Mouse (Mus musculus): ENCODE results near the gene Tbl3. TPM values are rescaled to one million over a fixed set of nuclear protein-coding genes. Genes with fewer than 3 reads are reported as not detected.
"Not testable (repeated sequence)": the region's sequence is repeated elsewhere in the genome, so short reads cannot be mapped to it uniquely, and the experiment has no call there.

The Tbl3 gene
- polyA plus RNA-seq, 1 experiment from 2014 or later: 120 TPM

- ATAC-seq (ENCODE audit: insufficient number of reproducible peaks, low FRiP score, low TSS enrichment, low read depth) (no peak), DNase-seq (ENCODE audit: low spot score) (peak; percentile 30)
- Histone ChIP-seq H3K27me3 (ENCODE audit: control insufficient read depth, insufficient read depth, low read length) (no peaks in the 10 kb centered on the region), H3K4me2 (ENCODE audit: low read depth, severe bottlenecking) (peak overlapping the region; percentile 79), H3K36me3 (ENCODE audit: control insufficient read depth, insufficient read depth, low read length) (peaks cover 6% of the 10 kb centered on the region), H3K9ac (ENCODE audit: low read length) (peak overlapping the region; percentile 78), H3K4me1 (ENCODE audit: control insufficient read depth, insufficient read depth, low read length) (peaks cover 9% of the 10 kb centered on the region; the same call in 1 of the 2 replicates), H3K27ac (replicated peaks; ENCODE audit: low read depth, low read length) (peak overlapping the region; percentile 47), H3K9me3 (ENCODE audit: control insufficient read depth, low read length) (no peaks in the 10 kb centered on the region), H3K4me3 (ENCODE audit: low read depth, low read length) (peak overlapping the region; percentile 83)
- 4% methylated on average over 12 of the region's 12 CpGs for WGBS
Observed at GRCm38 (mm10) chr17:24723122-24723880, 15.8 kb upstream of the Tbl3 start.

- WGBS: 31% methylated on average over 13 of the region's 13 CpGs
- Histone ChIP-seq H3K27me3 (ENCODE audit: control insufficient read depth, insufficient read depth, low read length) (no peaks in the 10 kb centered on the region), H3K9ac (ENCODE audit: low read length) (no peak overlapping the region), H3K4me3 (ENCODE audit: low read depth, low read length) (peak overlapping the region; percentile 1; the same call in 1 of the 2 replicates), H3K4me2 (ENCODE audit: low read depth, severe bottlenecking) (no peak overlapping the region), H3K36me3 (ENCODE audit: control insufficient read depth, insufficient read depth, low read length) (peaks cover 8% of the 10 kb centered on the region), H3K27ac (replicated peaks; ENCODE audit: low read depth, low read length) (no peak overlapping the region), H3K9me3 (ENCODE audit: control insufficient read depth, low read length) (no peaks in the 10 kb centered on the region), H3K4me1 (ENCODE audit: control insufficient read depth, insufficient read depth, low read length) (peaks cover 9% of the 10 kb centered on the region; the same call in 1 of the 2 replicates)
- ATAC-seq (ENCODE audit: insufficient number of reproducible peaks, low FRiP score, low TSS enrichment, low read depth) (no peak), DNase-seq (ENCODE audit: low spot score) (no peak)
Observed at GRCm38 (mm10) chr17:24722220-24722924, 14.9 kb upstream of the Tbl3 start.

GRCm38 (mm10) chr17:24721383-24721955 is 14.0 kb upstream of the Tbl3 start:
- WGBS: 63% methylated on average over 7 of the region's 7 CpGs
- Histone ChIP-seq H3K4me3 (ENCODE audit: low read depth, low read length) (peak overlapping the region; percentile 81), H3K36me3 (ENCODE audit: control insufficient read depth, insufficient read depth, low read length) (peaks cover 14% of the 10 kb centered on the region), H3K4me2 (ENCODE audit: low read depth, severe bottlenecking) (peak overlapping the region; percentile 60), H3K9ac (ENCODE audit: low read length) (peak overlapping the region; percentile 43; the same call in 1 of the 2 replicates)
- not testable (repeated sequence) for H3K9me3 ChIP-seq (ENCODE audit: control insufficient read depth, low read length); ATAC-seq (ENCODE audit: insufficient number of reproducible peaks, low FRiP score, low TSS enrichment, low read depth); H3K4me1 ChIP-seq (ENCODE audit: control insufficient read depth, insufficient read depth, low read length); H3K27me3 ChIP-seq (ENCODE audit: control insufficient read depth, insufficient read depth, low read length); H3K27ac ChIP-seq (replicated peaks; ENCODE audit: low read depth, low read length); DNase-seq (ENCODE audit: low spot score)

DNA sequence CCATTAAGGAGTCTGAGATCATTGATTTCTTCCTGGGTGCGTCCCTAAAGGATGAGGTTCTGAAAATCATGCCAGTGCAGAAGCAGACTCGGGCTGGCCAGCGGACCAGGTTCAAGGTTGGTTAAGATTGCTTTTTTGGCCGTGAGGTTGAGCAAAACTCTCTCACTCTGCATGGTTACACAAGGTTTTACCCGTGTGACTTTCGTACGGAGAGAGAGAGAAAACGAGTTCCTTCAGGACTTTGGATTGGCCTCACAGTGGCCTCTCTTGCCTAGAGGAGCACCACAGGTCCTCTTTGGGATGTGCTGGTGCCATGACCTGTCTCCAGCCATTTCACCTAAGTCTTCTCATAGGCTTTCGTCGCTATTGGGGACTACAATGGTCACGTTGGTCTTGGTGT is 13.2 kb upstream of the Tbl3 start:
- not testable (repeated sequence) for H3K27me3 ChIP-seq (ENCODE audit: control insufficient read depth, insufficient read depth, low read length); DNase-seq (ENCODE audit: low spot score); H3K27ac ChIP-seq (replicated peaks; ENCODE audit: low read depth, low read length); H3K9me3 ChIP-seq (ENCODE audit: control insufficient read depth, low read length); ATAC-seq (ENCODE audit: insufficient number of reproducible peaks, low FRiP score, low TSS enrichment, low read depth); H3K4me1 ChIP-seq (ENCODE audit: control insufficient read depth, insufficient read depth, low read length)
- Histone ChIP-seq H3K9ac (ENCODE audit: low read length) (peak overlapping the region; percentile 90), H3K4me3 (ENCODE audit: low read depth, low read length) (peak overlapping the region; percentile 81), H3K4me2 (ENCODE audit: low read depth, severe bottlenecking) (peak overlapping the region; percentile 60), H3K36me3 (ENCODE audit: control insufficient read depth, insufficient read depth, low read length) (peaks cover 14% of the 10 kb centered on the region)
- under 1% methylated on average over 10 of the region's 11 CpGs for WGBS

DNA sequence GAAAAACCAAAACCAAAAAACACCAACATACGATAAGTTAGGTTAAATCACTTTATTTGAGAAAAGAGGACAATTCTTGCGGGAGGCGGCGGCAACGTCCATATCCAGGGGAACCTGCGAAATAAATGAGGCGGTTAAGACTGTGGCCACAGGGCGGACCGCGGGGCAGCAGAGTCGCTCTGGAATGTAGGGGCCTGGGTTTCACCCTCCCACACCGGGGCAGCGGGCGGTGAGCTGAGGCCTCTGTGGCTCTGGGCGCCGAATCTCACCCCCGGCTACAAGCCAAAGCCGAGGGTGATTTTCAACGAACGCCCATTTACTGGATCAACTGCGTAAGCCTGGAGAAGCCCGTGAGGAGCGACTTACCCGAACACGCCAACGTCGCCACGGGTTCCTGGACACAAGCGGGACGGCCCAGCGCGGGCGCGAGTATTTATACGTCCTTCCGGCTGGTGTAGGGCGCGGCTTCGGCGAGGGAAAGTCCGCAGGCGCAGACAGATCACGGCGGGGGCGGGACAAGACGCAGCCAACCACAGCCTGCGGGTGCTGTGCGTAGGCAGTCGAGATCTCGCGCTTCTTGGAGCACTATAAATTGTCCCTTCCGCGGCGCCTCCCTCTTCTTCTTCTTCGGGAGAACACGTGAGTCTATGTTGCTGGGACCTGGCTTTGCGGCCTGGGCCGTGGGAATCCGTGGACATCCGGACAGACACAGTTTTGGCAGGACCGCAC is 12.2 kb upstream of the Tbl3 start:
- H3K9me3 ChIP-seq (ENCODE audit: control insufficient read depth, low read length): no peaks in the 10 kb centered on the region
- peak overlapping the region; percentile 81 for H3K4me3 ChIP-seq (ENCODE audit: low read depth, low read length)
- peak; percentile 99 for DNase-seq (ENCODE audit: low spot score)
- H3K27me3 ChIP-seq (ENCODE audit: control insufficient read depth, insufficient read depth, low read length): no peaks in the 10 kb centered on the region
- WGBS: under 1% methylated on average over 61 of the region's 61 CpGs
- peak overlapping the region; percentile 77 for H3K27ac ChIP-seq (replicated peaks; ENCODE audit: low read depth, low read length)
- H3K4me1 ChIP-seq (ENCODE audit: control insufficient read depth, insufficient read depth, low read length): peaks cover 9% of the 10 kb centered on the region; the same call in 1 of the 2 replicates
- H3K4me2 ChIP-seq (ENCODE audit: low read depth, severe bottlenecking): peak overlapping the region; percentile 60
- peaks cover 14% of the 10 kb centered on the region for H3K36me3 ChIP-seq (ENCODE audit: control insufficient read depth, insufficient read depth, low read length)
- peak overlapping the region; percentile 90 for H3K9ac ChIP-seq (ENCODE audit: low read length)
- peak; percentile 96 for ATAC-seq (ENCODE audit: insufficient number of reproducible peaks, low FRiP score, low TSS enrichment, low read depth)

- H3K4me1 ChIP-seq (ENCODE audit: control insufficient read depth, insufficient read depth, low read length); ATAC-seq (ENCODE audit: insufficient number of reproducible peaks, low FRiP score, low TSS enrichment, low read depth); H3K27me3 ChIP-seq (ENCODE audit: control insufficient read depth, insufficient read depth, low read length); H3K27ac ChIP-seq (replicated peaks; ENCODE audit: low read depth, low read length); H3K9me3 ChIP-seq (ENCODE audit: control insufficient read depth, low read length); DNase-seq (ENCODE audit: low spot score): not testable (repeated sequence)
- whole genome bisulfite sequencing: 61% methylated on average over 5 of the region's 5 CpGs
- Histone ChIP-seq H3K4me3 (ENCODE audit: low read depth, low read length) (peak overlapping the region; percentile 81), H3K36me3 (ENCODE audit: control insufficient read depth, insufficient read depth, low read length) (peaks cover 14% of the 10 kb centered on the region), H3K4me2 (ENCODE audit: low read depth, severe bottlenecking) (peak overlapping the region; percentile 53), H3K9ac (ENCODE audit: low read length) (peak overlapping the region; percentile 90)
Observed at GRCm38 (mm10) chr17:24718938-24719337, 11.5 kb upstream of the Tbl3 start.

DNA sequence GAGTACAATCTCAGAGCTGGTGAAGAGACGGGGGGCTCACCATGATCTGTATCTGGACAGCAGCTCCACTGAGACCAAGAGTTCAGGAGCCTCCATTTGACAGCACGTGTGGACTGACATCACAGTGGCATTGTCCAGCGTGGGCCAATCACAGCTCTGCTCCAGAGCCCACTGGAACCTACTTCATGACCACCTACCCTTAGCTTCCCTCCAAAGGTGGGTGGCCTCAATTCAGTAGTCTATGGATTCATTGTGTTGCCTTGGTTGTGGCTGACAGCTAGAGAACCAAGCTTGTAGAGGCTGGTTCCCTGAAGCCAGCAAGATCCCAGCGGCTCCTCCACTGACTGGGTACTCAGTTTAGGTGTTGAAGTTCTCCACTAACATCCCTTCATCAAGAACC is 10.5 kb upstream of the Tbl3 start, which contains the start of the genes Rnf151 and Rps2:
Gene Rnf151 (minus strand): TSS at position 121 of the 400 bp plus-strand sequence.
Gene Rps2 (plus strand): TSS at position 174 of the 400 bp plus-strand sequence.
- Histone ChIP-seq H3K9me3 (ENCODE audit: control insufficient read depth, low read length) (no peaks in the 10 kb centered on the region), H3K4me2 (ENCODE audit: low read depth, severe bottlenecking) (peak within 1 kb of the TSS; percentile 53), H3K27me3 (ENCODE audit: control insufficient read depth, insufficient read depth, low read length) (no peaks in the 10 kb centered on the region), H3K27ac (replicated peaks; ENCODE audit: low read depth, low read length) (no peak within 1 kb of the TSS), H3K36me3 (ENCODE audit: control insufficient read depth, insufficient read depth, low read length) (peaks cover 14% of the 10 kb centered on the region), H3K4me1 (ENCODE audit: control insufficient read depth, insufficient read depth, low read length) (peaks cover 4% of the 10 kb centered on the region; the same call in 1 of the 2 replicates), H3K4me3 (ENCODE audit: low read depth, low read length) (peak within 1 kb of the TSS; percentile 81), H3K9ac (ENCODE audit: low read length) (peak within 1 kb of the TSS; percentile 90; the same call in 1 of the 2 replicates)
- 88% methylated on average over 4 of the region's 4 CpGs for WGBS
- ATAC-seq (ENCODE audit: insufficient number of reproducible peaks, low FRiP score, low TSS enrichment, low read depth): no peak
- DNase-seq (ENCODE audit: low spot score): no peak
